Mouse (Mus musculus) midbrain, embryonic 13.5 days (tissue): ENCODE data around the gene Immp2l. TPM values are rescaled to one million over a fixed set of nuclear protein-coding genes. Genes with fewer than 3 reads are reported as not detected.

Source experiments
- ATAC-seq: fragments of 200-750 bp; cut with Nextera tagmentation; 2 replicates; pipeline ENCODE4 v1.8.0; 2017; ENCODE audit warnings: mild to moderate bottlenecking, moderate TSS enrichment, moderate library complexity
- H3K27ac ChIP-seq: fragments of 300-500 bp; sonication (generic); 2 replicates; pipeline ENCODE4 v1.5.1; 2015; ENCODE audit warnings: inconsistent platforms, mild to moderate bottlenecking, moderate library complexity
- H3K27me3 ChIP-seq: fragments of 300-500 bp; sonication (generic); 2 replicates; pipeline ENCODE4 v1.6.1; 2015; ENCODE audit warnings: mild to moderate bottlenecking, inconsistent platforms
- H3K36me3 ChIP-seq: fragments of 300-500 bp; sonication (generic); 2 replicates; pipeline ENCODE4 v1.6.1; 2015; ENCODE audit warnings: mild to moderate bottlenecking, inconsistent platforms
- H3K4me1 ChIP-seq: fragments of 300-500 bp; sonication (generic); replicated peaks from 2 replicates; pipeline ENCODE4 v1.6.1; 2015; ENCODE audit warnings: inconsistent platforms
- H3K4me2 ChIP-seq: fragments of 300-500 bp; sonication (generic); replicated peaks from 2 replicates; pipeline ENCODE4 v1.6.1; 2015; ENCODE audit warnings: moderate library complexity, mild to moderate bottlenecking, inconsistent platforms
- H3K4me3 ChIP-seq: fragments of 300-500 bp; sonication (generic); replicated peaks from 2 replicates; pipeline ENCODE4 v1.5.1; 2015; ENCODE audit warnings: mild to moderate bottlenecking, inconsistent platforms
- H3K9ac ChIP-seq: fragments of 300-500 bp; sonication (generic); replicated peaks from 2 replicates; pipeline ENCODE4 v1.6.1; 2015; ENCODE audit warnings: mild to moderate bottlenecking, inconsistent platforms
- H3K9me3 ChIP-seq: fragments of 300-500 bp; sonication (generic); 2 replicates; pipeline ENCODE4 v1.6.1; 2016; ENCODE audit warnings: mild to moderate bottlenecking, inconsistent platforms
- WGBS: fragments of 180-500 bp; shearing (Covaris S2); methylation state at CpG from one replicate; pipeline ENCODE4 v1.1.7; 2015; 5-methylcytosine and 5-hydroxymethylcytosine counted together
- polyA plus RNA-seq: library from polyadenylated mRNA; unstranded; fragments of >200 nt; fragmentation: Nextera tagmentation; extraction: Ambion mirVana; gene quantifications from 2 replicates; pipeline ENCODE4 v1.2.1, GENCODE M21; 2015

The Immp2l gene
- polyA plus RNA-seq, 1 experiment from 2014 or later, result 5.5 TPM

DNA sequence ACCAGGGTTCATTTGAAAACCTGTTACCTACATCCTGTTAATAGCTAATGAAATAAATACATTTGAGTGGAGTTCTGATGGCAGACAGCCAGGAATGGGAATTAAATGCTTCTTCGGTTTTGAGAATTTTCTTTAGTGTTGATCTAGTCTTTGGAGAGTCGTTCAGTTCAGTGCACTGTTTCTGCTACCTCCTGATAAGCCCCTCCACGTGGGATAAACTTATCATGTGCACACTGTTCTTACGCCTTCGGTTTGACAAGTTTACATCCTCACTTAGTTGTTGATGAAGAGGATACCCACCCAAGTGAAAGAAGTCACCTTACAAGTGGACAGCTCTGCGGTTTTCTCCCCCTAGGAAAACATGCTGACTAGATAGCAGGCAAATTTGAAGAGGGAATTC, 88.2 kb downstream of the Immp2l start:
- WGBS, result 68% methylated on average over 6 of the region's 6 CpGs
- no peak overlapping the region for H3K4me2 ChIP-seq
- H3K4me1 ChIP-seq, result no peaks in the 10 kb centered on the region
- H3K9me3 ChIP-seq, result no peaks in the 10 kb centered on the region
- no peaks in the 10 kb centered on the region for H3K27me3 ChIP-seq
- no peak overlapping the region for H3K4me3 ChIP-seq
- no peak for ATAC-seq
- no peaks in the 10 kb centered on the region for H3K36me3 ChIP-seq
- no peak overlapping the region for H3K9ac ChIP-seq
- H3K27ac ChIP-seq, result no peak overlapping the region

DNA sequence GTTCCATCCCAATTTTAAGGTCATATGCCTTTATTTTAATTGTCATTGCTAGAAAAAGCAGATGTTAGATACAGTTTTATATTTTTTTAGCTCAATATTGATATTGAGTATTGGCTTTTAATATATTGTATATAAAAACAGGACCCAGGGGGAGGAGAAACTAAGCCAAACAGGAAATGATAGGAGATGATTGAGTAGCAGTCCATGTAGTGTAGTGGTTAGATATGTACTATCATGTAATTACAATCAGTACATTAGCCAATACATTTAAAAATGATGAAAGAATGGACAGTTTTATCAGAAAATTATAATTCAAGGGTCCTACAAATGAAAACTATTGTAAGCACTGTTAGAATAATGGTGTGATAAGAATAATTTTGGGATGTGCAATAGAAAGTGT, 94.5 kb downstream of the Immp2l start:
- H3K27ac ChIP-seq, result no peak overlapping the region
- no peaks in the 10 kb centered on the region for H3K36me3 ChIP-seq
- H3K9ac ChIP-seq, result no peak overlapping the region
- H3K27me3 ChIP-seq, result no peaks in the 10 kb centered on the region
- no peaks in the 10 kb centered on the region for H3K4me1 ChIP-seq
- no peaks in the 10 kb centered on the region for H3K9me3 ChIP-seq
- H3K4me2 ChIP-seq, result no peak overlapping the region
- ATAC-seq, result no peak
- no peak overlapping the region for H3K4me3 ChIP-seq

DNA sequence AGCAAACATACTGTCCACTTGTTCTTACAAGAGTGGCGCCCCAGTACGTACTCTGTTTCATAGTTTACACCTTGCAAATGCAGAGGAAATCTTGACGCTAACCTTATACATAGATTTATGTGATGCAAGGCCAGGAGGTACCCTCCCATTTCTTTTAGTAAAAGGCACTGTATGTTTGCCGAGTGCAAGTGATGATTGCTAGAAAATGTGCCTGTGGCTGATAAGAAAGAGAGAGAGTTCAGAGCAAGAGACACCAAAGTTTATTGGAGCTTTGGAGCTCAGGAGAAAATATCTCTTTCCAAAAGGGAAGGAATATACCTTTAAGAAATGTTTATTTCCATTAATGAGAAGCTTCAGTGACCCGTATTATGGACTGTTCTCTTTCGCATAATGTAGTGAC, 95.8 kb downstream of the Immp2l start:
- no peak overlapping the region for H3K4me2 ChIP-seq
- H3K9me3 ChIP-seq, result no peaks in the 10 kb centered on the region
- H3K4me3 ChIP-seq, result no peak overlapping the region
- WGBS, result 83% methylated on average over 6 of the region's 6 CpGs
- H3K27ac ChIP-seq, result no peak overlapping the region
- no peak overlapping the region for H3K9ac ChIP-seq
- ATAC-seq, result no peak
- no peaks in the 10 kb centered on the region for H3K4me1 ChIP-seq
- no peaks in the 10 kb centered on the region for H3K27me3 ChIP-seq
- no peaks in the 10 kb centered on the region for H3K36me3 ChIP-seq

DNA sequence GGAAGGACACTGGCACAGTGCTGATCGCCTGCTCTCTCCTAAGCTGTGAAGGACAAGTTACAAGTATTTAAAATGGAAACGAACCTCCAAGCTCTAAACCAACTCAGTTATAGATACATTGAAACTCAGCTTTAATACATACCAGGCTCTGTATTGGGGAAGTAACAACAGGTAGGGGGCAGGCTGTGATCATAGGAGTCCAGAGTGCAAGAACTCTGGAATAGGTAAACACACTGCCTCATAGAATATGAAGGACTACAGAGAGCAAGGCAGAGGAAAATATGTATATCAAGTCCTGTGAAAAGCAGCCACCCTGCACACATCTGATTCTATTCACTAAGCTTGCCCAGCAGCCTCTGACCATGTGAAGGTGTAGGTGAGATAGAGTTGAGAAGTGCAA, 99.3 kb downstream of the Immp2l start:
- no peak for ATAC-seq
- H3K36me3 ChIP-seq, result no peaks in the 10 kb centered on the region
- H3K27me3 ChIP-seq, result no peaks in the 10 kb centered on the region
- H3K9me3 ChIP-seq, result no peaks in the 10 kb centered on the region
- no peak overlapping the region for H3K4me2 ChIP-seq
- no peak overlapping the region for H3K27ac ChIP-seq
- no peaks in the 10 kb centered on the region for H3K4me1 ChIP-seq
- 90% methylated on average over 2 of the region's 2 CpGs for WGBS
- no peak overlapping the region for H3K4me3 ChIP-seq
- H3K9ac ChIP-seq, result no peak overlapping the region

DNA sequence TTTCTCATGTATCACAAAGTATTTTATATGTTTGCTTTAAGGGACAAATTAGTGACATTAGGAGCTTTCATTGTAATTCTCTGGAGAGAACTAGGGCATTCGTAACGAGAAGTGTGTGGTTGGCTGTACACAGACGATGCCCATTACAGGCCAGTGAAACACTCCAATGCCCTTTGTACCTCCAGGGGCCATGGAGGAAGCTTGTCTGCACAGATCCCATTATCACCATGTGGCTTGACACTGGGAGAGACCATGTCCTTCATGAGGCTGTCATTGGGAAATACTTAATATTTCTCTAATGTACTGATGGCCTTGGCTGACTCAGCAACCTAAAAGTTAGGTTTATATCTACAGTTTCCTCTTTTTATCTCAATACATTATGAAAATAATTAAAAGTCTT, 111.0 kb downstream of the Immp2l start:
- 77% methylated on average over 3 of the region's 3 CpGs for WGBS

DNA sequence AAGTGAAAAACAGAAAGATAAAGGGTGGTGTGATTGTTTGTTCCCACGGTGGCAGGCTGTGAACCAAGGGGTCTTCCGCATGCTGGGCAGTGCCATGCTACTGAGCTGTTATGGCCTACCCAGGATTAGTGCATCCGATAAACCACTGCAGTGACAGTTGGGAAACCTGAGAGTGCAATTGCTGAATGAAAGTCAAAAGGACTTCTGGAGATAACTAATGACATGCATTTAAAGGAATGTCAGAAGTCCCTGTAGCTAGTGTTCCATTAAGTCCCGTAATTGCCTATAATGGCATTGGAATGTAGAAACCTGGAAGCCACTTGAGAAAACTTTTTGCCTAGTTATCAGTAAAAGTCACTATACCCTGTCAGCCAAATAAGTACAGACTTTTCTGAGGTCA, 135.7 kb downstream of the Immp2l start:
- Histone ChIP-seq H3K9ac (no peak overlapping the region), H3K4me1 (no peaks in the 10 kb centered on the region)
- WGBS, result 89% methylated on average over 4 of the region's 4 CpGs

More for the DNA sequence above, 111.0 kb downstream of the Immp2l start:
- H3K27ac ChIP-seq, result no peak overlapping the region
- no peaks in the 10 kb centered on the region for H3K36me3 ChIP-seq
- H3K9ac ChIP-seq, result no peak overlapping the region
- no peaks in the 10 kb centered on the region for H3K4me1 ChIP-seq
- H3K27me3 ChIP-seq, result no peaks in the 10 kb centered on the region
- H3K4me2 ChIP-seq, result no peak overlapping the region
- no peak overlapping the region for H3K4me3 ChIP-seq
- ATAC-seq, result no peak
- H3K9me3 ChIP-seq, result no peaks in the 10 kb centered on the region

DNA sequence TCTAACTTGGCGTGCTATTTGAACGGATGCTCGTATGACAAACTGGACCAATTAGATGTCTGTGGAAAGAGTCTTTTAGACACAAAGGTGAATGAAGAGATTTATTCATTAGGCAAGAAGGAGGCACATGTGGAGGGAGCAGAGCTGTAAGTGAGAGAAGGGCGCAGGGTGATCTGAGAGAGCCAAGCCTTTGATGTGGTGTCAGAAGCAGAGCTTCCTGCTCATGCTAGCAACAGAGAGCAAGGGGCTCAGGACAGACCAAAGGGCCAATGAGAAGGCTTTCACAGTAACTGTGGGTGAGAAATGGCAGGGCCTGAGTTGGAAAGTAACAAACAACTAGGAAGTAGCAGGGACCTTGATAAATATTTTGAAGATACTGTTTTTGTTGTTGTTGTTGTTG, 143.9 kb downstream of the Immp2l start:
- no peaks in the 10 kb centered on the region for H3K4me1 ChIP-seq
- 80% methylated on average over 4 of the region's 4 CpGs for WGBS
- no peak overlapping the region for H3K9ac ChIP-seq
- no peak overlapping the region for H3K27ac ChIP-seq
- no peak overlapping the region for H3K4me3 ChIP-seq
- H3K9me3 ChIP-seq, result no peaks in the 10 kb centered on the region
- no peaks in the 10 kb centered on the region for H3K27me3 ChIP-seq
- no peak for ATAC-seq
- H3K4me2 ChIP-seq, result no peak overlapping the region
- no peaks in the 10 kb centered on the region for H3K36me3 ChIP-seq

More for the DNA sequence above, 135.7 kb downstream of the Immp2l start:
- Histone ChIP-seq H3K27ac (no peak overlapping the region), H3K4me3 (no peak overlapping the region), H3K27me3 (no peaks in the 10 kb centered on the region), H3K36me3 (no peaks in the 10 kb centered on the region), H3K9me3 (no peaks in the 10 kb centered on the region), H3K4me2 (no peak overlapping the region)
- no peak for ATAC-seq

DNA sequence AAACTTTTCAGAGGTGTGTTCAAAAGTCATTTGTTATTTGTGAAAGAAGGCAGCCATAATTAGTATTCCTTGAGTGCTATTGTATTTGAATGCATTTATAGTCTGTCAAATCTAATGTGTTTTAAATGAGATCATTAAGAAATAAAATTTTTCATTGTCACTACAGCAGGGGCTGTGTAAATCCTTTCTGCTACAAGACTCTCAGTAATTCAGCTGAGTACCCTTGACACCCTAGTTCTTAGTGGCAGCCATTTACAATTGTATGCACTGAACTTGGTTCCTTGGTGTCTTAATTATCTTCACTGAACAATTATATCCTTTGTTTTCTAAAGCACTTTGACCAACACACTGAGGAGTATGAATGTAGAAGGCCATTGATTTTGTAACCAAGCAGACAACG, 146.2 kb downstream of the Immp2l start:
- WGBS, result 47% methylated on average over 1 of the region's 1 CpGs
- ATAC-seq, result no peak

DNA sequence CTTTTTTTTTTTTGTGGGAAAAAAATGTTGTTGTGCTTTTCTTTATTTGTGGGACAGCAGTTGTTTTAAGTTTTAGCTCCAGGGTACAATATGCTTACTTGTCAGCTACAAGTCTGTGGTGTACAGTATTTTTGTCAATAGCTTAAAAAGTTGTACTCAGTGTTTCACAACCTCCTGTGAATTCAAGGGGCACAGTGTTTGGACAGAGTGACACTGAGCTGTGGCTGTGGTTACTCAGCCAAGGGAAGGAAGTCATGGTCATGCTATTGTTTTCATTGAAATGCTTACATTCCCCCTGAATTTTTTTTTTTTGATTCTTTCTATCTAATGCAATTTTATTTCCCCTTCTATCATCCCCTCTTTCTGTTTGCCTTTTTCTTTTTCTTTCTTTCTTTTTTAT, 159.0 kb downstream of the Immp2l start:
- Histone ChIP-seq H3K9ac (no peak overlapping the region), H3K27me3 (no peaks in the 10 kb centered on the region), H3K4me2 (no peak overlapping the region), H3K4me1 (no peaks in the 10 kb centered on the region), H3K36me3 (no peaks in the 10 kb centered on the region), H3K4me3 (no peak overlapping the region), H3K9me3 (no peaks in the 10 kb centered on the region), H3K27ac (no peak overlapping the region)
- no peak for ATAC-seq

More for the DNA sequence above, 146.2 kb downstream of the Immp2l start:
- no peaks in the 10 kb centered on the region for H3K9me3 ChIP-seq
- no peaks in the 10 kb centered on the region for H3K4me1 ChIP-seq
- no peak overlapping the region for H3K27ac ChIP-seq
- no peak overlapping the region for H3K9ac ChIP-seq
- no peaks in the 10 kb centered on the region for H3K27me3 ChIP-seq
- H3K4me2 ChIP-seq, result no peak overlapping the region
- no peaks in the 10 kb centered on the region for H3K36me3 ChIP-seq
- H3K4me3 ChIP-seq, result no peak overlapping the region

DNA sequence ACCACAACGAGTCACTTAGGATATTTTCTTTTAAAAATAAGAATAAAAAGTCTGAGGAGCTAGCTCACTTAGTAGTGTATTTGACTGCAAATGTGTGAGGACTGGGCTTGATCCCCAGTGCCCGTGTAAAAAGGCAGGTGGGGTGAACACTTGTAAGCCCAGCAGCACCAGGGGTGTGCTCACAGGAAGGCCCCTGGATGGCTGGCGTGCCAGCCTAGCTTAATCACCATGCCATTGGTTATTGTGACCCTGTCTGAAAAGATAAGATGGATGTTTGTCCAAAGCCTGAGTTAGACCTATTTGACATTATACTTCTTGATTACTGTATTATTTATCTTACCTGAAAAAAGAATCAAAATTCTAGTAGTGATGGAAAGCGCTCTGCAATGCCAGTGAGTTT, 161.2 kb downstream of the Immp2l start:
- no peak for ATAC-seq
- no peak overlapping the region for H3K4me3 ChIP-seq
- H3K9ac ChIP-seq, result no peak overlapping the region
- no peak overlapping the region for H3K4me2 ChIP-seq
- H3K27me3 ChIP-seq, result no peaks in the 10 kb centered on the region
- no peaks in the 10 kb centered on the region for H3K9me3 ChIP-seq
- no peaks in the 10 kb centered on the region for H3K36me3 ChIP-seq
- H3K4me1 ChIP-seq, result no peaks in the 10 kb centered on the region
- H3K27ac ChIP-seq, result no peak overlapping the region
- WGBS, result 87% methylated on average over 4 of the region's 4 CpGs

DNA sequence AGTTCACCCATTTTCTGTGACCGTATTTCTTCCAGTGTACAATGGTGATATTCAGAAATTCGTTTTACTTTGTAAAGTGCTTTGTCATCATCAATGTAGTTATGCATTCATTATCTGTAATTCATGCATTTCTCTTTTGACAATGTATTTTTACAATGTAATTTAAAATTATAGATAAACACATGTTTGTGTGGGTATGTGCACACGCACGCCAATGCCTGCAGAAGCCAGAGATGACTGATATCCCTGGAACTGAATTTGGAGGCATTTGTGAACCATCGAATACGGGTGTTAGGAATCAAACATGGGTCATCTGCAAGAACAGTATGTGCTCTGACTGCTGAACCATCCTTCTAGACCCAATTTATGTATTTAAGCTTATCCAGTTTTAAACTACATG, 161.6 kb downstream of the Immp2l start:
- H3K4me1 ChIP-seq, result no peaks in the 10 kb centered on the region
- H3K9ac ChIP-seq, result no peak overlapping the region
- no peaks in the 10 kb centered on the region for H3K36me3 ChIP-seq
- ATAC-seq, result no peak
- no peak overlapping the region for H3K27ac ChIP-seq
- 93% methylated on average over 6 of the region's 6 CpGs for WGBS
- no peaks in the 10 kb centered on the region for H3K27me3 ChIP-seq
- no peak overlapping the region for H3K4me3 ChIP-seq
- no peaks in the 10 kb centered on the region for H3K9me3 ChIP-seq
- H3K4me2 ChIP-seq, result no peak overlapping the region

DNA sequence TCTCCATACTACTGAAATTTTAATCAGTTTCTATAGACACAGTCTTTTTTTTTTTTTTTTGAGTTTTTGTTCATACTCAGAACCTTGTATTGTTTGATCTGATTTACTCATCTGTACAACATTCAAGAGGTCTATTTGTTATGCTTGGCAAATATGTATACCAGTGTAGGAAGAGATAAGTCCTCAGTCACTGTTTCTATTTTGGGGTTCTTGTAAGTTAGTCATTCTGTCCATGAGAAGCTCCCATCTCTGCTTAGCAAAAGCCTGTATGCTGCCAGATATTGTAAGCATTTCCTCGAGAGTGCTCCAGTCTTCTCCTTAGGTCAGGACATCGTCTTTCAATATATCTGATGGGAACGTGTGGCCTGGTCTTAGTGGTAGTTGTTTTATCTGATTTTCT, 168.9 kb downstream of the Immp2l start:
- Histone ChIP-seq H3K4me3 (no peak overlapping the region), H3K4me2 (no peak overlapping the region), H3K36me3 (no peaks in the 10 kb centered on the region), H3K27ac (no peak overlapping the region), H3K4me1 (no peaks in the 10 kb centered on the region), H3K27me3 (no peaks in the 10 kb centered on the region), H3K9me3 (no peaks in the 10 kb centered on the region), H3K9ac (no peak overlapping the region)
- 74% methylated on average over 3 of the region's 3 CpGs for WGBS
- no peak for ATAC-seq

DNA sequence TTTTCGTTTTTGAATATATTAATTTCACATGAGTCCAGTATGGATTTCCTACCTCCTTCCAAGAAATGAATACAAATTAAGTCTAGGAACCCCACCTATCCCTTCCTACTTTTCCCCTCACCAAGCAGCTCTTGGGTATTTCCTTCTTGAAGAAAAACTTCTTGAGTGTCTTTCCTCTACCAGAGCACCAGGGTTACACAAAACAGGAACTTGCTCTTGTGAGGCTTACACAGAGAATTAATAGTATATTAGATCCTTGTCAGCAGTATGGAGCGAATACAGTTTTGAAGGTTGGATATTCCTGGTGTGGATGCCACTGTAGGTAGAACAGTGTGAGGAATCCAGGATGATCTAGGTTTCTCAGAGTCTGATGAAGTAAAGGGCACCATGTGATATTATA, 172.5 kb downstream of the Immp2l start:
- 94% methylated on average over 2 of the region's 2 CpGs for WGBS
- Histone ChIP-seq H3K9me3 (no peaks in the 10 kb centered on the region), H3K27ac (no peak overlapping the region), H3K9ac (no peak overlapping the region), H3K36me3 (no peaks in the 10 kb centered on the region), H3K4me3 (no peak overlapping the region), H3K4me1 (no peaks in the 10 kb centered on the region), H3K4me2 (no peak overlapping the region), H3K27me3 (no peaks in the 10 kb centered on the region)
- ATAC-seq, result no peak
